Mouse (Mus musculus) liver, postnatal 0 days (tissue): Measurements from ENCODE around the gene Kiz. TPM values are rescaled to one million over a fixed set of nuclear protein-coding genes. Genes with fewer than 3 reads are reported as not detected.

ENCODE experiments used
- ATAC-seq: fragments of 200-750 bp; cut with Nextera tagmentation; 2 replicates; pipeline ENCODE4 v1.8.0; 2017; ENCODE audit warnings: mild to moderate bottlenecking, moderate library complexity
- DNase-seq: peaks from one replicate; pipeline ENCODE4 v3.0.0-alpha.2; 2016
- H3K27ac ChIP-seq: fragments of 300-500 bp; sonication (generic); 2 replicates; pipeline ENCODE4 v1.5.1; 2014; ENCODE audit warnings: antibody characterized with exemption, moderate library complexity, mild to moderate bottlenecking, low read depth
- H3K27me3 ChIP-seq: fragments of 300-500 bp; sonication (generic); 2 replicates; pipeline ENCODE4 v1.6.1; 2014; ENCODE audit warnings: low read length, control low read depth, mixed read lengths; ENCODE audit not compliant: insufficient read depth
- H3K36me3 ChIP-seq: fragments of 300-500 bp; sonication (generic); replicated peaks from 2 replicates; pipeline ENCODE4 v1.6.1; 2014; ENCODE audit warnings: mild to moderate bottlenecking, control low read depth, low read length, moderate library complexity, mixed read lengths; ENCODE audit not compliant: insufficient read depth
- H3K4me1 ChIP-seq: fragments of 300-500 bp; sonication (generic); 2 replicates; pipeline ENCODE4 v1.6.1; 2014; ENCODE audit warnings: antibody characterized with exemption, mild to moderate bottlenecking, control low read depth; ENCODE audit not compliant: insufficient read depth
- H3K4me2 ChIP-seq: fragments of 300-500 bp; sonication (generic); 2 replicates; pipeline ENCODE4 v1.6.1; 2014; ENCODE audit warnings: low read depth, mild to moderate bottlenecking, low read length, moderate library complexity, mixed read lengths
- H3K4me3 ChIP-seq: fragments of 300-500 bp; sonication (generic); 2 replicates; pipeline ENCODE4 v1.5.1; 2014; ENCODE audit warnings: low read depth, low read length
- H3K9ac ChIP-seq: fragments of 300-500 bp; sonication (generic); replicated peaks from 2 replicates; pipeline ENCODE4 v1.6.1; 2014; ENCODE audit warnings: mild to moderate bottlenecking, moderate library complexity
- H3K9me3 ChIP-seq: fragments of 300-500 bp; sonication (generic); 2 replicates; pipeline ENCODE4 v1.6.1; 2016; ENCODE audit warnings: mild to moderate bottlenecking, control low read depth, low read length, mixed read lengths
- CTCF ChIP-seq: sonication (generic); IDR thresholded peaks from 2 replicates; pipeline ENCODE4 v1.5.1; 2016; ENCODE audit warnings: antibody characterized with exemption, low read depth
- EP300 ChIP-seq: IDR thresholded peaks from 2 replicates; pipeline ENCODE4 v1.6.1; 2016; ENCODE audit warnings: antibody characterized with exemption, low read depth, mild to moderate bottlenecking
- WGBS: fragments of 180-500 bp; shearing (Covaris S2); extraction: QIAGEN DNeasy Blood & Tissue Kit; methylation state at CpG from one replicate; pipeline ENCODE4 v1.1.7; 2014; ENCODE audit not compliant: insufficient replicate concordance; 5-methylcytosine and 5-hydroxymethylcytosine counted together
- polyA plus RNA-seq: library from polyadenylated mRNA; unstranded; fragments of >200 nt; fragmentation: Nextera tagmentation; extraction: Ambion mirVana; gene quantifications from 2 replicates; pipeline ENCODE4 v1.2.1, GENCODE M21; 2015

Kiz gene
- polyA plus RNA-seq, 1 experiment from 2014 or later = 8.2 TPM

DNA sequence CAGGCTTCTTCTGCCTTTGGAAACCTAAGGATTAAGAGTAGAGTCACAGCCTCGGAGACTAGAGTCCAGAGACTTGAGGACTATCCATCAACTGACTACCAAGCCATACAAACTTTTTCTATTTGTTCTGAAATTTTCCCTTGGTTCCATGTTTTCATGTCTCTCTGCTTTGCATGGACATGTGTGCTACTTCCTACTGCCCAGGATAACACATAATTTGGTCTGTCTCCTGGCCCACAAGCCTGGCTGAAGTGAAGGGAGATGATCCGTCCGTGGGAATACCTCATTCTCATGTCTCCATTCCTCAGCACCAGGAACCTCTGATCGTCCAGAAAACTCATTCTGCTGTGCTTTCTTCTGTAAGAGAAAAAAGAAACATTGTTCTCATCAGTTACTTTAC is 27.7 kb upstream of the Kiz start:
- Histone ChIP-seq H3K9ac (no peak overlapping the region), H3K27ac (no peak overlapping the region), H3K36me3 (no peaks in the 10 kb centered on the region), H3K27me3 (peaks cover 23% of the 10 kb centered on the region), H3K4me3 (no peak overlapping the region), H3K4me2 (no peak overlapping the region), H3K9me3 (no peaks in the 10 kb centered on the region), H3K4me1 (no peaks in the 10 kb centered on the region)
- ATAC-seq = no peak
- TF ChIP-seq CTCF (no peak), EP300 (no peak)
- 64% methylated on average over 4 of the region's 4 CpGs for WGBS
- no peak for DNase-seq

- 7% methylated on average over 31 of the region's 31 CpGs for WGBS
These were observed 22.2 kb upstream of the Kiz start for GRCm38 (mm10) chr2:146833222-146834063.

DNA sequence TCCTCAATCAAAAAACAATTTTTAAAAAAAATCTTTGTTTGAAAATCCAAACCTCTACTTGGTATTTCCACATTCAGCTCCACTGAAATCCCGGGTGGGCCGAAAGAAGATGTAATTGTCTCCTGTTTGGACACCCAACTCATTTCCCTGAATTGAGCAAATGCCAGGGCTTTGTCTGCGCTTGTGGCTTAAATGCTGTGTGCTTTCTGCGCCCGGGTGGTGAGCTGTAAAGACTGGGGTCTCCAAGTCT is 21.7 kb upstream of the Kiz start:
- ATAC-seq (no peak), DNase-seq (no peak)
- 2% methylated on average over 5 of the region's 5 CpGs for WGBS
- no peaks in the 10 kb centered on the region for H3K36me3 ChIP-seq
- H3K27me3 ChIP-seq = peaks cover 79% of the 10 kb centered on the region
- H3K4me2 ChIP-seq = no peak overlapping the region
- H3K9me3 ChIP-seq = no peaks in the 10 kb centered on the region
- H3K4me3 ChIP-seq = no peak overlapping the region
- no peak overlapping the region for H3K9ac ChIP-seq
- no peak for TF ChIP-seq CTCF
- no peak for TF ChIP-seq EP300
- H3K4me1 ChIP-seq = no peaks in the 10 kb centered on the region
- H3K27ac ChIP-seq = no peak overlapping the region

More at GRCm38 (mm10) chr2:146833222-146834063, 22.2 kb upstream of the Kiz start:
- H3K9ac ChIP-seq = no peak overlapping the region
- no peak overlapping the region for H3K4me2 ChIP-seq
- no peaks in the 10 kb centered on the region for H3K4me1 ChIP-seq
- H3K4me3 ChIP-seq = no peak overlapping the region
- TF ChIP-seq EP300 (no peak), CTCF (no peak)
- peaks cover 76% of the 10 kb centered on the region for H3K27me3 ChIP-seq
- no peak overlapping the region for H3K27ac ChIP-seq
- no peak for ATAC-seq
- H3K36me3 ChIP-seq = no peaks in the 10 kb centered on the region
- no peaks in the 10 kb centered on the region for H3K9me3 ChIP-seq
- no peak for DNase-seq

DNA sequence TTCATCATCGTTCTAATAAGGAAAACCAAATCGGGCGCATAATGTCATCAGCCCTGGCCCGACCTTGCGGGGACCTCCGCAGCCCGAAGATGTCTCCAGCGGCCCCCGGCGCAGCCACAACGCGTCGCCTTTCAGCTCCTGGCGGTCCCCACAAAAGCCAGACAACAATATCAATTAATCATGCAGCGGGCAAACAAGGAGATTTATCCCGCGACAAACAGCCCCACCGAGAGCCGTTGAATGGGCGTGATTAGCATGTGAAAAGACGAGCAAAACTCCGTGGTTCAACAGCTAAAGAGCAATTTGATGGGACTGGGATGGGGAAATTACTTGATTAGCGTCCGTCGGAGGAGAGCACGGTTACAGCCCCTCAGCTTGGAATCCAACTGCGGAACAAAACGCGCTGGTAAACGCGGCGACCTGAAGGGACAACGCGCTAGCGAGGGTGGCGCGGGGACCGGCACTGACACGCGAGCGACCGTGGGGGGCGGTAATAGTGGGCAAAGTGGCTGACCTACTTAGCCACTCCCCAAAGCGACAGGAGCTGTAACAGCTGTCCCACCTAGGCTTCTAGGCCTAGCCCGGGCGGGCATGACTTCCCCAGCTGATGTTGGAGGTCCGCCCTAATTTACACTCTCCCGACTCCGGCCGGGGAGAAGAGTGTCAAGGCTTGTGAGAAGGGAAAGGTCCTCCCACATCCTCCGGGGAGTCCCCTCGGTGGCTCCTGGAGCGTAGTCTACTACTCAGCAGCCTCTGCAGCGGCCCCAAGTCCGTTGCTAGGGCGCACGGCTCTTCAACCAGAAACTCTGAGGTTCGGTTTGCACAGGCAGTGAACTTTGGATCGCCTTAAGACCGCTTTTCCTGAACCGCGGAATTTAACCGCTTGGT is 21.1 kb upstream of the Kiz start:
- Histone ChIP-seq H3K4me3 (peak overlapping the region; percentile 9; the same call in 1 of the 2 replicates), H3K4me1 (no peaks in the 10 kb centered on the region), H3K27me3 (peaks cover 82% of the 10 kb centered on the region), H3K36me3 (no peaks in the 10 kb centered on the region), H3K9me3 (no peaks in the 10 kb centered on the region), H3K9ac (no peak overlapping the region), H3K27ac (no peak overlapping the region), H3K4me2 (peak overlapping the region; percentile 23; the same call in 1 of the 2 replicates)
- peak; percentile 14 for DNase-seq
- no peak for ATAC-seq
- WGBS = 2% methylated on average over 63 of the region's 63 CpGs
- TF ChIP-seq CTCF (no peak), EP300 (no peak)

- Histone ChIP-seq H3K4me2 (no peak overlapping the region), H3K27ac (no peak overlapping the region), H3K27me3 (peaks cover 90% of the 10 kb centered on the region), H3K4me3 (no peak overlapping the region), H3K9me3 (no peaks in the 10 kb centered on the region), H3K4me1 (no peaks in the 10 kb centered on the region), H3K9ac (no peak overlapping the region), H3K36me3 (no peaks in the 10 kb centered on the region)
- TF ChIP-seq EP300 = no peak
- no peak for TF ChIP-seq CTCF
- WGBS = 3% methylated on average over 20 of the region's 20 CpGs
- ATAC-seq (no peak), DNase-seq (no peak)
These were observed 20.2 kb upstream of the Kiz start for GRCm38 (mm10) chr2:146835241-146835990.

- Histone ChIP-seq H3K27ac (no peak overlapping the region), H3K4me1 (no peaks in the 10 kb centered on the region), H3K36me3 (no peaks in the 10 kb centered on the region), H3K27me3 (peaks cover 89% of the 10 kb centered on the region), H3K9me3 (no peaks in the 10 kb centered on the region), H3K4me2 (no peak overlapping the region), H3K4me3 (no peak overlapping the region), H3K9ac (no peak overlapping the region)
- 3% methylated on average over 13 of the region's 13 CpGs for WGBS
- DNase-seq (no peak), ATAC-seq (no peak)
- TF ChIP-seq CTCF = no peak
- no peak for TF ChIP-seq EP300
These were observed 19.4 kb upstream of the Kiz start for GRCm38 (mm10) chr2:146836246-146836645.
